Mouse (Mus musculus) forebrain, embryonic 16.5 days (tissue): Measurements from ENCODE around the gene Ninj1. TPM values are rescaled to one million over a fixed set of nuclear protein-coding genes. Genes with fewer than 3 reads are reported as not detected.
A peak's percentile ranks its signal among the peaks of the same experiment; 100 is the strongest.

ENCODE experiments used
- ATAC-seq: fragments of 200-750 bp; cut with Nextera tagmentation; 2 replicates; pipeline ENCODE4 v1.8.0; 2017; ENCODE audit warnings: mild to moderate bottlenecking, moderate library complexity
- H3K27ac ChIP-seq: fragments of 300-500 bp; sonication (generic); 2 replicates; pipeline ENCODE4 v1.5.1; 2014; ENCODE audit warnings: low read length, control low read depth
- H3K27me3 ChIP-seq: fragments of 300-500 bp; sonication (generic); replicated peaks from 2 replicates; pipeline ENCODE4 v1.6.1; 2014; ENCODE audit warnings: low read length; ENCODE audit not compliant: control insufficient read depth, insufficient read depth
- H3K36me3 ChIP-seq: fragments of 300-500 bp; sonication (generic); 2 replicates; pipeline ENCODE4 v1.6.1; 2014; ENCODE audit not compliant: control insufficient read depth, insufficient read depth
- H3K4me1 ChIP-seq: fragments of 300-500 bp; sonication (generic); replicated peaks from 2 replicates; pipeline ENCODE4 v1.6.1; 2014; ENCODE audit warnings: low read length; ENCODE audit not compliant: control insufficient read depth, insufficient read depth
- H3K4me2 ChIP-seq: fragments of 300-500 bp; sonication (generic); 2 replicates; pipeline ENCODE4 v1.6.1; 2014; ENCODE audit warnings: mild to moderate bottlenecking, low read length, control low read depth
- H3K4me3 ChIP-seq: fragments of 300-500 bp; sonication (generic); replicated peaks from 2 replicates; pipeline ENCODE4 v1.5.1; 2014; ENCODE audit warnings: mild to moderate bottlenecking, low read length, control low read depth
- H3K9ac ChIP-seq: fragments of 300-500 bp; sonication (generic); replicated peaks from 2 replicates; pipeline ENCODE4 v1.6.1; 2014; ENCODE audit warnings: low read depth, low read length, control low read depth
- H3K9me3 ChIP-seq: fragments of 300-500 bp; sonication (generic); 2 replicates; pipeline ENCODE4 v1.6.1; 2016; ENCODE audit warnings: low read length; ENCODE audit not compliant: control insufficient read depth
- WGBS: fragments of 180-500 bp; shearing (Covaris S2); extraction: QIAGEN DNeasy Blood & Tissue Kit; methylation state at CpG from one replicate; pipeline ENCODE4 v1.1.7; 2014; 5-methylcytosine and 5-hydroxymethylcytosine counted together
- polyA plus RNA-seq: library from polyadenylated mRNA; unstranded; fragments of >200 nt; fragmentation: Nextera tagmentation; extraction: Ambion mirVana; gene quantifications from 2 replicates; pipeline ENCODE4 v1.2.1, GENCODE M21; 2015

Gene Ninj1
- polyA plus RNA-seq, 1 experiment from 2014 or later = 21.3 TPM

DNA sequence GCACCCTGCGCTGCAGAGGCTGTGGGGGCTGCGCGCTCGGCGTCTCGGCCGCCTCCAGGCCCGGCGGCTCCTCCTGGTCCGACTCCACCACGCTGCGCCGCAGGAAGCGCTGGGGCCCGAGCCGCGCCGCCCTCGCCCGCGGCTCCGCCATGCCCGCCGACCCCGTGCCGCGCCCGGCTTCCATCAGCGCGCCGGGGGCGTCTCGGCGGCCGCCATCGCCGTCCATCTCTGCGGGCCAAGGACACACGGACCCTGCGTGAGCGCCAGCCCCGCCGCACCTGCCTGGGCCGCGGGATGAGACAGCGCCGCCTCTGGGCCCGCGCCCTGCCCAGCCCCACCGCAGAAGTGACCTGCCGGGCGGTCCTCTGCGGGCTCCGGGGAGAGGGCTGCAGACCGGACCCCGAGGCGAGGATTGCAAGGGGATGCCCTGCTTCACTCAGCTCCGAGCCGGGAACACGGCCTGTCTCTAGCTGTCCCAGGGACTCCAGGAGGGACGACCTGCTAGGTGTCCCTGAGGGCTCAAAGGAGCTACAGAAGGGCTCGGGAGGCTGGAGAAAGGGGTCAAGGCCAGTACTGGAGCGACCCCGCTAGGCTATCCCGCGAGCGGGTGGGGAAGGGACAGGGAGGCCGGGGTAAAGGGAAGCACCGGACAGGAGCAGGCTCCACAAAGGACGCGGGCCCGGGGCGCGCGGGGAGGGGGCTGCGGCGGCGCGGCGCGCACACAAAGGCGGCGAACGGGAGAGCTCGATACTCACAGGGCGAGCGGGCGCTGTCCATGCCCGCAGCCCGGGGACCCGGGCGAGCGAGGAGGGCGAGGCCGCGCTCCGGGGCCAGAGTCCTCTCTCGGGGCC is 40.1 kb upstream of the Ninj1 start:
- ATAC-seq = peak; percentile 82

DNA sequence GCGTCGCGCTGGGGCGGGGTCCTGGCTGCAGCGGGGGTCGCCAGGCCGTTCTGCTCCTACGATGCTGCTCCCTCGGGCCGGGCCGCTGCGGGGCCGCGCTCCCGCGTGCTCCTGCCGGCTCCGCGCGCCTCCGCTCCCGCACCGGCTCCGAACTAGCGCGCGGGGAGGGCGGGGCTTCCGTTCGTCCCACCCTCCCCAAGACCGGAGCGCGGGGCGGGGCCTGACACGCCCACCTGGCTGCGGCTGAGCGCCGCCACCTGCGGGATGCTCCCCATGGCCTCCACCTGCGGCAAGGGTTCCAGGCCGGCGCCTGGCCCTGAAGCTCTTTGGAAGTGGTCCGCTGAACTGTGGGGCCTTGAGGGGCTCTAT is 39.4 kb upstream of the Ninj1 start, which contains the start of gene Wnk2:
Gene Wnk2, minus strand, starts transcription at position 157 of the 369 bp plus-strand sequence.
- Histone ChIP-seq H3K4me2 (peak within 1 kb of the TSS; percentile 96), H3K27ac (peak within 1 kb of the TSS; percentile 92), H3K27me3 (no peaks in the 10 kb centered on the region), H3K4me1 (peaks cover 41% of the 10 kb centered on the region), H3K9ac (peak within 1 kb of the TSS; percentile 86), H3K9me3 (no peaks in the 10 kb centered on the region), H3K4me3 (peak within 1 kb of the TSS; percentile 85), H3K36me3 (no peaks in the 10 kb centered on the region)
- under 1% methylated on average over 30 of the region's 43 CpGs for WGBS
- peak; percentile 84 for ATAC-seq

More for the DNA sequence above, 40.1 kb upstream of the Ninj1 start:
- H3K4me1 ChIP-seq = peaks cover 41% of the 10 kb centered on the region
- H3K9me3 ChIP-seq = no peaks in the 10 kb centered on the region
- H3K36me3 ChIP-seq = no peaks in the 10 kb centered on the region
- H3K4me2 ChIP-seq = peak overlapping the region; percentile 96
- H3K27me3 ChIP-seq = no peaks in the 10 kb centered on the region
- H3K4me3 ChIP-seq = peak overlapping the region; percentile 85
- H3K27ac ChIP-seq = peak overlapping the region; percentile 92
- under 1% methylated on average over 78 of the region's 98 CpGs for WGBS
- H3K9ac ChIP-seq = peak overlapping the region; percentile 86

DNA sequence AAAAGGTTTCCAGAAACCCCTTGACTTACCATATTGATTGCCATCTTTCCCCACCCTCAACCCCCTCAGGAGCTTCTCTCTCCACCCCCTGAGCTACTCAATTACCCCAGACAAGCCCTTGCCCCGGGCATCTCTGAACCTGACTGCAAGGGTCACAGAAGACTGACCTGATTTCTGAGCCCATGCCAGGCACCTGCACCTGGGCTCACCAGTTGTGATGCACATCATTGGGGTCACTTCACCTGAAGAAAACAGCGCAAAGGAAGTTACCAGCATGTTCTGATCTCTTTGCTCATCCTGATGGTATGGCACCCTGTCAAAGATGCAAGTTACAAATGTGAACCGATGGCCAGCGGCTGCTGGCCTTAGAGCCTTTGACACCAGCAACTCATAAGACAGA is 38.6 kb upstream of the Ninj1 start:
- H3K36me3 ChIP-seq = no peaks in the 10 kb centered on the region
- peaks cover 34% of the 10 kb centered on the region for H3K4me1 ChIP-seq
- 83% methylated on average over 4 of the region's 4 CpGs for WGBS
- no peak overlapping the region for H3K27ac ChIP-seq
- no peak overlapping the region for H3K4me3 ChIP-seq
- H3K4me2 ChIP-seq = no peak overlapping the region
- no peak for ATAC-seq
- no peaks in the 10 kb centered on the region for H3K9me3 ChIP-seq
- no peaks in the 10 kb centered on the region for H3K27me3 ChIP-seq
- no peak overlapping the region for H3K9ac ChIP-seq

DNA sequence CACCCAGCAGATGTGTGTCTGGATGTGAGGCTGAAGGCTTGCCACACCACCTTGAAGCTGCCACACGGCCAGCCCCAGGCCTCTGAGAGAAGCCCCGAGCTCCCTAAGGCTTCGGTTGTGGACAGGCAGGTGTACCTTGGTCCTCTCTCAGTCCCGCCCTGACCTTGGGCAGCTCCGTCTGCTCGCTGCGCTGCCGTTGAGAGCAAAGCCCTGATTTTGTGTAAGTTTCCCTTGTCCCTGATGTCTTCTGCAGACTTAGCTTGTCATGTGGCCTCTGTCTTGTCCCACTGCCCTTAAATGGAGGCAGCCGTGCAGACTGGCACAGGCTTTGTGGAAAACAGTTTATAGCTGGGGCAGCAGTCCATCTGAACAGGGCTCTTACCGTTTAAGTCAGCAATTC is 33.3 kb upstream of the Ninj1 start:
- Histone ChIP-seq H3K4me3 (no peak overlapping the region), H3K9ac (no peak overlapping the region), H3K4me1 (no peaks in the 10 kb centered on the region), H3K27ac (no peak overlapping the region), H3K36me3 (no peaks in the 10 kb centered on the region), H3K4me2 (no peak overlapping the region), H3K27me3 (no peaks in the 10 kb centered on the region), H3K9me3 (no peaks in the 10 kb centered on the region)
- 83% methylated on average over 10 of the region's 10 CpGs for WGBS
- ATAC-seq = no peak

DNA sequence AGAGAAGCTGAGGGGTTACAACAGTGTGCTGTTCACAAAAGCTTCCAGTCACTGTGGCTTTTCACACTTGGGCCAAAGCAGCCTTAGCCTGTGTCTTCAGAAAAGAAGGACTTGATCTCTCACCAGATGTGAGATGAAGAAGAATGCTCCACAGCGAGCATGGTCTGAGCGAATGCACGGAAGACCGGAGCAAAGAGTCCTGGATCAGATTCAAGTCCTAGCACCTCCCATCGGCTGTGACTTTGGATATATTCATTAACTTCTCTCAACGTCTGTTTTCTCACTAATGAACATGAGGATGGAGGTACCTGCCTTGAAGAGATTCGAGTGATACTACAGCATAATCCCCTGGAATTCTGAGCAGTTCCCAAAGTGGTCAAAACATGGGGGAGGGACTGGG is 32.7 kb upstream of the Ninj1 start:
- no peak overlapping the region for H3K9ac ChIP-seq
- 50% methylated on average over 7 of the region's 7 CpGs for WGBS
- ATAC-seq = no peak
- H3K27me3 ChIP-seq = no peaks in the 10 kb centered on the region
- H3K4me2 ChIP-seq = no peak overlapping the region
- no peaks in the 10 kb centered on the region for H3K9me3 ChIP-seq
- H3K36me3 ChIP-seq = no peaks in the 10 kb centered on the region
- no peaks in the 10 kb centered on the region for H3K4me1 ChIP-seq
- H3K4me3 ChIP-seq = no peak overlapping the region
- H3K27ac ChIP-seq = no peak overlapping the region

DNA sequence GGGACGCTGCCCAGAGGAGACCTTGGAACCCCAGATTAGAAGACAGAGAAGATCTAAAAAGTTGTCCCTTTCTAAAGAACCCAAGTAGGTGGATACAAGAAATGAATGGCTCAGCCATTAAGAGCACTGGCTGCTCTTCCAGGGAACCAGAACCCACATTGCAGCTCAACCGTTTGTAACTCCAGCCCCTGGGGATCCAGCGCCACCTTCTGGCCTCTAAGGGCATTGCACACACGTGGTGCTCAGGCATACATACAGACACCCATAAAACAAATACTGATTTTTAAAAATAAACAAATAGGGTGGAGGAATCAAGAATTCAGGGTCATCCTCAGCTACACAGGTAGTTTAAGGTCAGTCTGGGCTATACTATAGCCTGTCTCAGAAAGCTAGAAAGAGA is 30.6 kb upstream of the Ninj1 start:
- H3K27me3 ChIP-seq = no peaks in the 10 kb centered on the region; the same call in 1 of the 2 replicates
- H3K27ac ChIP-seq = no peak overlapping the region
- WGBS = 77% methylated on average over 4 of the region's 4 CpGs
- no peak overlapping the region for H3K4me2 ChIP-seq
- H3K4me1 ChIP-seq = no peaks in the 10 kb centered on the region
- no peak overlapping the region for H3K9ac ChIP-seq
- no peak for ATAC-seq
- no peak overlapping the region for H3K4me3 ChIP-seq
- no peaks in the 10 kb centered on the region for H3K36me3 ChIP-seq
- no peaks in the 10 kb centered on the region for H3K9me3 ChIP-seq

DNA sequence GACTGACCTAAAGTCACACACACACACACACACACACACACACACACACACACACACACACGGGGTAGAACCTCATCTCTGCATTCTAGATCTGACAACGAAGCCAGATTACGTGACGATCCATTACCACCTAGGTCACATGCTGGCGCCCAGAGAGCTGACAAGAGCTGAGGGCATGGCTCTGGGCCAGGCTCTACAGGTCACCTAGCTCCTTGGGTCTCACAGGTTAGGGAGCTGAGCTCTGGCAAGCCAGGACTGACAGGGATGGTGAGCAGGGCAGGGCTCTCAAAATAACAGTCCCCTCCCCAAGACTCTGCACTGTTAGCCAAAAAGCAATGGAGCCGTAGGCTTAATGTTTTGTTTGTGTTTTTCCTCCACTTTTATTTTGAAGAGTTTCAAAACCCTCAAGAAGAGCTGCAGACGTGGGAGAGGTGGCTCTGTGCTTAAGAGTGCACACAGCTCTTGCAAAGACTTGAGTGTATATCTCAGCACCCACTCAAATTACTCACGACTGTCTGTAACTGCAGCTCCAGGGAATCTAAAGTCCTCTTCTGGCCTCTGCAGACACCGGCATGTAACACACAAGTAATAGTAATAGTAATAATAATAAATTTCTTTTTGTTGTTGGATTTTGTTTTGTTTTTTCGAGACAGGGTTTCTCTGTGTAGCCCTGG is 29.1 kb upstream of the Ninj1 start:
- WGBS = 77% methylated on average over 10 of the region's 10 CpGs
- Histone ChIP-seq H3K27ac (no peak overlapping the region), H3K9me3 (no peaks in the 10 kb centered on the region), H3K4me2 (no peak overlapping the region), H3K27me3 (no peaks in the 10 kb centered on the region; the same call in 1 of the 2 replicates), H3K9ac (no peak overlapping the region), H3K4me3 (no peak overlapping the region), H3K4me1 (no peaks in the 10 kb centered on the region), H3K36me3 (no peaks in the 10 kb centered on the region)
- ATAC-seq = no peak

DNA sequence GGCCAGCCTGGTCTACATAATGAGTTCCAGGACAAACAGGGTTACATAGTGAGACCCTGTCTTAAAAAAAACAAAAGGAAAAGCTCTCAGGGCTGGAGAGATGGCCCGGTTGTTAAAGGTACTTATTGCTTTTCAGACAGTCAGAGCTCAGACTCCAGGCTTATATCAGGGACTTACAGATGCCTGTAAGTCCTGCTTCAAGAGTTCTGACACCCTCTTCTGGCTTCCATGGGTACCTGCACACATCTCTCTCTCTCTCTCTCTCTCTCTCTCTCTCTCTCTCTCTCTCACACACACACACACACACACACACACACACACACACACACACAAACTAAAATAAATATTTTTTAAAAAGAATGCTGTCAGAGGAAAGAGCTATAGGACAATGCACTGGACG is 26.0 kb upstream of the Ninj1 start:
- ATAC-seq = no peak
- Histone ChIP-seq H3K27ac (no peak overlapping the region), H3K4me3 (no peak overlapping the region), H3K9me3 (no peaks in the 10 kb centered on the region), H3K4me2 (no peak overlapping the region), H3K4me1 (no peaks in the 10 kb centered on the region), H3K9ac (no peak overlapping the region), H3K36me3 (no peaks in the 10 kb centered on the region), H3K27me3 (no peaks in the 10 kb centered on the region; the same call in 1 of the 2 replicates)
- 63% methylated on average over 2 of the region's 2 CpGs for WGBS

DNA sequence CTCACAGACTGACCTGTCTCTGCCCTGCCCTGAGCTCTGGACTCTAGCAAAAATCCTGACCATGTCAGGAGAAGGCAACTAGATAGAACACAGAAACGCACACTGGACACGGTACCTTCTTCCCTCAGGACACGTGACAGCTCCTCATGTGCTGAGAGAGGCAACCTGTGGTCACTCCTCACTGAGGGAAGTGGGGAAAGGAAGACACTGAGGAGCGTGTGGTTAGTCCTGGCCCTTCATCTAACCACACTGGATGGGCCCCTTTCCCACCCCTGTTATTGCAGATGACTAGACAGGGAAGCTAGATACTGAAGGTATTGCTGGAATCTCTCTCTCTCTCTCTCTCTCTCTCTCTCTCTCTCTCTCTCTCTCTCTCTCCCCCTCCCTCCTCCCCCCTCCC is 24.6 kb upstream of the Ninj1 start:
- Histone ChIP-seq H3K36me3 (no peaks in the 10 kb centered on the region), H3K4me1 (no peaks in the 10 kb centered on the region), H3K9me3 (no peaks in the 10 kb centered on the region), H3K4me3 (no peak overlapping the region), H3K4me2 (no peak overlapping the region), H3K9ac (no peak overlapping the region), H3K27me3 (no peaks in the 10 kb centered on the region; the same call in 1 of the 2 replicates), H3K27ac (no peak overlapping the region)
- WGBS = 66% methylated on average over 4 of the region's 4 CpGs
- no peak for ATAC-seq
